Comparison of ENCODE assay signal across 9 mouse cellular contexts in the genomic region with DNA sequence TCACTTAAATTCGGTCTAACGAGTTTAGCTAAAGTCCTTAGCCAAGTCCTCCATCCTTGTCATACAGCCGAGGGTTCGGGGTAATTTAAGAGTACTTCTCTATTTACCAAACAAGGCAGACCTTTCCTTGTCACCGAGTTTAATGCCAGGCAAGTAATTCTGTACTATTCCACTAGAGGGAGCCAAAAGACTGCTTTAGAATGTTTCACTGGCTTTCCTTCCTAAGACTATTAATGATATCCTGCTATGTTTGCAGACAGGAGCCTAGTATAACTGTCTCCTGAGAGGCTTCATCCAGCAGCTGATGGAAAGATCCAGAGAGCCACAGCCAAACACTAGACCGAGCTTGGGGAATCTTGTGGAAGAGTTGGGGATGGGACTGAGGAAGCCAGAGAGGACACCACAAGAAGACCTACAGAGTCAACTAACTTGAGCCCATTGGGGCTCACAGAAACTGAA. TPM values are rescaled to one million over a fixed set of nuclear protein-coding genes. Genes with fewer than 3 reads are reported as not detected.
DNase-seq lines count a peak whose midpoint lies in the region; ATAC-seq and TF ChIP-seq lines count a peak whose summit lies in the region.
"Had no signal": no experiment of that assay in that cellular context is flagged by ENCODE, and none has a peak within 500 bp of the region (broad histone marks: within the 10 kb centered on the region; RNA-seq: fewer than 3 reads in every experiment).

No protein-coding gene starts in this region.

- TF ChIP-seq EP300 in ES-Bruce4 (IDR thresholded peaks at IDR 0.05; ENCODE audit: insufficient read depth, low read depth, low read length), result no peak

- peak overlapping the region; percentile 47 for H3K4me2 ChIP-seq in intestine, embryonic 16.5 days (ENCODE audit: low read depth, low read length)
- H3K4me2 ChIP-seq in limb, embryonic 15.5 days, result peak overlapping the region; percentile 41

- peaks cover 8% of the 10 kb centered on the region for H3K9me3 ChIP-seq in ES-Bruce4 (replicated peaks; ENCODE audit: control insufficient read depth, insufficient read depth, low read length, poor library complexity, severe bottlenecking)
- H3K9me3 ChIP-seq in intestine, embryonic 16.5 days (ENCODE audit: control insufficient read depth, low read length), result no peaks in the 10 kb centered on the region
- no peaks in the 10 kb centered on the region for H3K9me3 ChIP-seq in limb, embryonic 15.5 days

- peak overlapping the region; percentile 52; the same call in 1 of the 2 replicates for H3K9ac ChIP-seq in ES-Bruce4 (ENCODE audit: low read depth, poor library complexity, severe bottlenecking)
- no peak overlapping the region for H3K9ac ChIP-seq in intestine, embryonic 16.5 days (ENCODE audit: low read depth, low read length)
- H3K9ac ChIP-seq in limb, embryonic 15.5 days, result no peak overlapping the region

- peak; percentile 55 for ATAC-seq in intestine, embryonic 16.5 days
- no peak for ATAC-seq in limb, embryonic 15.5 days (ENCODE audit: insufficient number of reproducible peaks, low FRiP score, low TSS enrichment, low read depth)
- peak; percentile 62 for ATAC-seq in monocyte, adult 5-6 weeks (replicated peaks; ENCODE audit: insufficient number of reproducible peaks, low FRiP score, low TSS enrichment, poor library complexity, severe bottlenecking)

- no peaks in the 10 kb centered on the region for H3K36me3 ChIP-seq in ES-Bruce4 (ENCODE audit: control insufficient read depth, insufficient read depth, low read length, poor library complexity, severe bottlenecking)
- H3K36me3 ChIP-seq in intestine, embryonic 16.5 days (ENCODE audit: control insufficient read depth, insufficient read depth, low read length), result no peaks in the 10 kb centered on the region
- no peaks in the 10 kb centered on the region for H3K36me3 ChIP-seq in limb, embryonic 15.5 days

- TF ChIP-seq CTCF in ES-Bruce4 (IDR thresholded peaks at IDR 0.05; ENCODE audit: low read depth, low read length), result peak; percentile 0

- H3K27me3 ChIP-seq in ES-Bruce4 (ENCODE audit: control insufficient read depth, insufficient read depth, low read length, poor library complexity, severe bottlenecking), result peaks cover 3% of the 10 kb centered on the region; the same call in 1 of the 2 replicates
- no peaks in the 10 kb centered on the region for H3K27me3 ChIP-seq in intestine, embryonic 16.5 days (replicated peaks; ENCODE audit: control insufficient read depth, insufficient read depth, low read length)
- H3K27me3 ChIP-seq in limb, embryonic 15.5 days, result 0 out of 2 replicates have a peak, but pooled peaks cover 2% of the 10 kb centered on the region

- TF ChIP-seq POLR2A in ES-Bruce4 (IDR thresholded peaks at IDR 0.05; ENCODE audit: insufficient read depth, low read length), result no peak

- peak; percentile 87 for DNase-seq in 416B (ENCODE audit: low read depth)
- peak; percentile 69 to 89 for DNase-seq in cerebellum, postnatal 10 days
- peak; percentile 23 to 77 for DNase-seq in frontal cortex, postnatal 36 days (ENCODE audit: low spot score in 2 of 2)
- DNase-seq in gastrocnemius, postnatal 4 days (ENCODE audit: low spot score in 2 of 2), result no peak

- H3K4me3 ChIP-seq in ES-Bruce4 (ENCODE audit: low read depth, low read length), result no peak overlapping the region
- H3K4me3 ChIP-seq in intestine, embryonic 16.5 days (ENCODE audit: low read length), result peak overlapping the region; percentile 25
- peak overlapping the region; percentile 23 for H3K4me3 ChIP-seq in limb, embryonic 15.5 days

- under 1% methylated on average over 6 of the region's 6 CpGs for WGBS in intestine, embryonic 16.5 days
- WGBS in limb, embryonic 15.5 days, result 2% methylated on average over 6 of the region's 6 CpGs

- no peaks in the 10 kb centered on the region for H3K4me1 ChIP-seq in ES-Bruce4 (ENCODE audit: control insufficient read depth, insufficient read depth, low read length)
- H3K4me1 ChIP-seq in intestine, embryonic 16.5 days (ENCODE audit: control insufficient read depth, insufficient read depth, low read length), result no peaks in the 10 kb centered on the region
- H3K4me1 ChIP-seq in limb, embryonic 15.5 days, result peaks cover 3% of the 10 kb centered on the region; the same call in 1 of the 2 replicates

- no peak overlapping the region for H3K27ac ChIP-seq in ES-Bruce4 (ENCODE audit: insufficient read depth, low read length)
- H3K27ac ChIP-seq in intestine, embryonic 16.5 days (ENCODE audit: low read length), result no peak overlapping the region
- H3K27ac ChIP-seq in limb, embryonic 15.5 days, result no peak overlapping the region

RNA-seq across cellular contexts. Expression of a gene that starts 30.4 kb away (rescaled TPM):
- not detected in 2 replicates for polyA plus RNA-seq in ES-Bruce4 (2011; ENCODE audit: insufficient read depth, insufficient read length, low read depth, missing spikeins)
- 9.1 and 11.2 TPM in 2 replicates for polyA plus RNA-seq in intestine, embryonic 16.5 days (2015; fragmentation: Nextera tagmentation; extraction: Ambion mirVana)
- not detected in 2 replicates for polyA plus RNA-seq in limb, embryonic 15.5 days (2015; fragmentation: Nextera tagmentation; extraction: Ambion mirVana)
- not detected in 3 replicates for total RNA-seq in monocyte, adult 5-6 weeks (2017)
- not detected for total RNA-seq in gastrocnemius, postnatal 4 days (2021)
- total RNA-seq: left cerebral cortex, adult 8-10 months had no signal

RNA-seq across cellular contexts. Expression of a gene that starts 43.9 kb away (rescaled TPM):
- polyA plus RNA-seq in ES-Bruce4 (2011; ENCODE audit: insufficient read depth, insufficient read length, low read depth, missing spikeins), result 5.3 and 5.8 TPM in 2 replicates
- polyA plus RNA-seq in intestine, embryonic 16.5 days (2015; fragmentation: Nextera tagmentation; extraction: Ambion mirVana), result 21.4 and 22.1 TPM in 2 replicates
- polyA plus RNA-seq in limb, embryonic 15.5 days (2015; fragmentation: Nextera tagmentation; extraction: Ambion mirVana), result 22.6 and 25.4 TPM in 2 replicates
- 2.3 to 5.5 TPM (median 5.4 TPM) in 3 replicates for total RNA-seq in monocyte, adult 5-6 weeks (2017)
- total RNA-seq in gastrocnemius, postnatal 4 days (2021), result 1 to 10 TPM; 4.0 to 6.7 TPM

Comparison
In these comparisons a context has a peak if more than half of its experiments do, and no peak if none do; other contexts are left out.
1. DNase-seq: peak in 416B (single experiment), cerebellum, postnatal 10 days (2 of 2) and frontal cortex, postnatal 36 days (2 of 2); none in gastrocnemius, postnatal 4 days (0 of 2).